In the genomic region with DNA sequence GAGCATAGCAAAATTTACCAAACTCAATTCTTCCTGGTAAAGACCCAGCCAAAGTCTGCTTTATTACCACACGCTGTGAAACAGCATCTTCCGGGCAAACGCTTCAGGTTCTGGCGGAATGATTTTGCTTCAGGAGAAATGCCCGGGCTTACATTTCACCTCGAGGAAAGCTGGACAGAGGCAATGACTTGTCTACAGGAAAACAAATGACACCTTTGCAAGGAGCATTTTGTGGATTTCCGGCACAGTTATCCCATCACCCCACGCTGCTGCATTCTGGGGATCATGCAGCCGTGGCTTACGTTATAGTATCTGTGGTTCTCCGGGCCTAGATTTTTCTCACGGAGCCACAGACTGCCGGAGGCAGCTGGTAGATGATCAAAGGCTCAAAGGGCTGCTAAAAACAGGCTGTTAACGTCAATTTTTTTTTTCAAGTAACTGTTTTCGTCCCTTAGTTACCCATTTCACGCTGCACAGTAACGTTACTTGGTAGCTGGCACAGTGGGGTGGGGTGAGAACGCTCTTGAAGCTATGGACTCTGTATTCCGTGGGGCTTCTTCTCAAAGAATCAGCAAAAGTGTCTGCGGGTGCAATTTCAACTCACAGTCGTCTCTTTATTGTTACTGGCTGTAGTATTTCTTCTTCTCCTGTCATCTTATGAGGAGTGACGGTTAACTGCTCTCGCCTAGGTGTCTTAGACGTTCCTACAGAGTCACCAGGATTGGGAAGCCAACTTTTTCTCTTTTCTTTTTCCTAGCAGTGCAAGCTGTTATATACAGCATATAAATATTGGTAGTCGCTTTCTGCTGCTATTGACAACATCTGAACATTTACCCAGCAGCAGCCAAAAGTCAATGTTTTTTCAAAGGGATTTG, we compare ENCODE assay signal across 13 mouse cellular contexts.
DNase-seq lines count a peak whose midpoint lies in the region; ATAC-seq and TF ChIP-seq lines count a peak whose summit lies in the region.
"Had no signal": no experiment of that assay in that cellular context is flagged by ENCODE, and none has a peak within 500 bp of the region (broad histone marks: within the 10 kb centered on the region; RNA-seq: fewer than 3 reads in every experiment).

No protein-coding gene starts in this region.

- H3K36me3 ChIP-seq in forebrain, embryonic 15.5 days = no peaks in the 10 kb centered on the region
- no peaks in the 10 kb centered on the region for H3K36me3 ChIP-seq in forebrain, embryonic 12.5 days (replicated peaks)
- H3K36me3 ChIP-seq in limb, embryonic 10.5 days = no peaks in the 10 kb centered on the region
- H3K36me3 ChIP-seq: heart, embryonic 13.5 days had no signal

- intact Hi-C loops in left cerebral cortex, adult 2 months (cut with DNase I) = no loop called here
- intact Hi-C loops in left cerebral cortex, postnatal 14 days (cut with DNase I) = no loop called here

- H3K27me3 ChIP-seq in forebrain, embryonic 15.5 days = no peaks in the 10 kb centered on the region
- H3K27me3 ChIP-seq in forebrain, embryonic 12.5 days = no peaks in the 10 kb centered on the region
- H3K27me3 ChIP-seq in limb, embryonic 10.5 days (ENCODE audit: low read depth, poor library complexity, severe bottlenecking) = no peaks in the 10 kb centered on the region
- H3K27me3 ChIP-seq: heart, embryonic 13.5 days had no signal

- DNase-seq in left cerebral cortex, adult 2 months (ENCODE audit: extremely low spot score in 1 of 2, low spot score in 2 of 2) = no peak
- no peak for DNase-seq in left cerebral cortex, postnatal 14 days (ENCODE audit: low spot score in 2 of 2)
- DNase-seq in R1 (ENCODE audit: low read depth, low spot score) = peak; percentile 8
- DNase-seq in limb, embryonic 10.5 days (ENCODE audit: low spot score) = peak; percentile 51
- DNase-seq in urinary bladder, postnatal 25 days (ENCODE audit: low spot score) = no peak
- DNase-seq in adrenal gland, postnatal 25 days = no peak
- DNase-seq: liver, postnatal 0 days had no signal

- 73% methylated on average over 25 of the region's 25 CpGs for WGBS in forebrain, embryonic 15.5 days
- 82% methylated on average over 25 of the region's 25 CpGs for WGBS in forebrain, embryonic 12.5 days
- 51% methylated on average over 25 of the region's 25 CpGs for WGBS in limb, embryonic 10.5 days

- H3K4me2 ChIP-seq in forebrain, embryonic 15.5 days (replicated peaks) = no peak overlapping the region
- H3K4me2 ChIP-seq in forebrain, embryonic 12.5 days = no peak overlapping the region
- H3K4me2 ChIP-seq: heart, embryonic 13.5 days had no signal

- no peak overlapping the region for H3K4me3 ChIP-seq in forebrain, embryonic 15.5 days
- no peak overlapping the region for H3K4me3 ChIP-seq in forebrain, embryonic 12.5 days (replicated peaks)
- peak overlapping the region; percentile 31 for H3K4me3 ChIP-seq in left cerebral cortex, adult 2 months
- no peak overlapping the region for H3K4me3 ChIP-seq in limb, embryonic 10.5 days
- H3K4me3 ChIP-seq: heart, embryonic 13.5 days had no signal

- no peak overlapping the region for H3K27ac ChIP-seq in forebrain, embryonic 15.5 days (replicated peaks)
- no peak overlapping the region for H3K27ac ChIP-seq in forebrain, embryonic 12.5 days
- no peak overlapping the region for H3K27ac ChIP-seq in left cerebral cortex, adult 2 months
- H3K27ac ChIP-seq in limb, embryonic 10.5 days = peak overlapping the region; percentile 86
- H3K27ac ChIP-seq: heart, embryonic 13.5 days had no signal

- H3K9ac ChIP-seq in forebrain, embryonic 15.5 days (replicated peaks) = no peak overlapping the region
- no peak overlapping the region for H3K9ac ChIP-seq in forebrain, embryonic 12.5 days
- H3K9ac ChIP-seq: heart, embryonic 13.5 days; liver, postnatal 0 days had no signal

- no peaks in the 10 kb centered on the region for H3K9me3 ChIP-seq in forebrain, embryonic 15.5 days
- no peaks in the 10 kb centered on the region for H3K9me3 ChIP-seq in forebrain, embryonic 12.5 days
- H3K9me3 ChIP-seq in limb, embryonic 10.5 days (replicated peaks) = no peaks in the 10 kb centered on the region
- H3K9me3 ChIP-seq: heart, embryonic 13.5 days had no signal

- no peaks in the 10 kb centered on the region for H3K4me1 ChIP-seq in forebrain, embryonic 15.5 days
- no peaks in the 10 kb centered on the region for H3K4me1 ChIP-seq in forebrain, embryonic 12.5 days
- H3K4me1 ChIP-seq in limb, embryonic 10.5 days = peaks cover 61% of the 10 kb centered on the region
- H3K4me1 ChIP-seq: heart, embryonic 13.5 days had no signal

- no peak for TF ChIP-seq CTCF in left cerebral cortex, adult 2 months (IDR thresholded peaks at IDR 0.05)

- ATAC-seq in forebrain, embryonic 15.5 days (replicated peaks) = peak; percentile 66
- no peak for ATAC-seq in forebrain, embryonic 12.5 days (ENCODE audit: low FRiP score)
- ATAC-seq: CD4-positive, CD25-positive, alpha-beta regulatory T cell, adult 4 months; inflammation-experienced regulatory T-cells, adult 6 months; liver, postnatal 0 days; Patski had no signal

Comparison
In these comparisons a context has a peak if more than half of its experiments do, and no peak if none do; other contexts are left out.
1. DNase-seq: peak in R1 (single experiment) and limb, embryonic 10.5 days (single experiment); none in left cerebral cortex, adult 2 months (0 of 2), left cerebral cortex, postnatal 14 days (0 of 2), urinary bladder, postnatal 25 days (single experiment) and adrenal gland, postnatal 25 days (single experiment).